Mouse (Mus musculus): ENCODE results near the gene Abraxas1.

DNA sequence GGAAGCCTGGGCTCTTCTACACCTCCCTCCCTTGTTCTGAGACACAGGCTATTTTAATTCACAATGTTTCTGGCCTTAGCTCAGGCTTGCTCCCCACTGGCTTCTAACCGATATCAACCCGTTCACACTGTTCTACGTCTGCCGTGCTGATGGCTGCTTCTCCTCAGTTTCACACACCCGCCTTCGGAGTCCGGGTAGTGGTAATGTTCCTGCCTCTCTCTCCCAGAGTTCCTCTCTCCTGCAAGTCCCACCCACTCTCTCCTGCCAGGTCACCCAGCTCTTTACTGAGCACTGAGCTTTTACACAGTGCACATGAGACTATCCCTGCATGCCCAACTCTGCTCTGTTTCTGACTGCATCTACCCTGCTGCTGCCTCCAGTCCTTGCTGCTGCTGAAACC, 54.7 kb downstream of the Abraxas1 start:
- TF ChIP-seq GATA1 (IDR thresholded peaks at IDR 0.05; ENCODE audit: low read length) (no peak), TAL1 (IDR thresholded peaks at IDR 0.05; ENCODE audit: low read length) (no peak)
